Mouse (Mus musculus): ENCODE data around the gene Lztr1. TPM values are rescaled to one million over a fixed set of nuclear protein-coding genes. Genes with fewer than 3 reads are reported as not detected.

The Lztr1 gene
- polyA plus RNA-seq, 1 experiment from 2014 or later, result 129 TPM

GRCm38 (mm10) chr16:17557947-17558480 lies 49.5 kb downstream of the Lztr1 start:
- Histone ChIP-seq H3K36me3 (ENCODE audit: control insufficient read depth, insufficient read depth) (no peaks in the 10 kb centered on the region), H3K4me3 (ENCODE audit: low read depth, low read length) (no peak overlapping the region), H3K9ac (ENCODE audit: low read depth, low read length) (no peak overlapping the region), H3K27ac (ENCODE audit: low read depth, low read length) (no peak overlapping the region), H3K4me1 (replicated peaks; ENCODE audit: control insufficient read depth, insufficient read depth, low read length) (no peaks in the 10 kb centered on the region; the same call in none of the 2 replicates), H3K9me3 (ENCODE audit: control insufficient read depth) (no peaks in the 10 kb centered on the region), H3K27me3 (replicated peaks; ENCODE audit: control insufficient read depth, insufficient read depth, low read length) (no peaks in the 10 kb centered on the region), H3K4me2 (replicated peaks; ENCODE audit: low read depth) (peak overlapping the region; percentile 51)
- peak; percentile 99 for TF ChIP-seq CTCF (IDR thresholded peaks at IDR 0.05; ENCODE audit: low read depth)
- 0 out of 2 replicates have a peak, but pooled peaks have one; percentile 9 for ATAC-seq
- WGBS, result 3% methylated on average over 5 of the region's 5 CpGs

GRCm38 (mm10) chr16:17558811-17559210 lies 50.3 kb downstream of the Lztr1 start:
- ATAC-seq, result no peak; the same call in 1 of the 2 replicates
- peak; percentile 8; the same call in 1 of the 2 replicates for TF ChIP-seq CTCF (IDR thresholded peaks at IDR 0.05; ENCODE audit: low read depth)
- H3K9ac ChIP-seq (ENCODE audit: low read depth, low read length), result peak overlapping the region; percentile 18; the same call in 1 of the 2 replicates
- no peaks in the 10 kb centered on the region; the same call in none of the 2 replicates for H3K4me1 ChIP-seq (replicated peaks; ENCODE audit: control insufficient read depth, insufficient read depth, low read length)
- H3K4me3 ChIP-seq (ENCODE audit: low read depth, low read length), result 0 out of 2 replicates have a peak overlapping the region, but pooled peaks have one; percentile 4
- H3K27me3 ChIP-seq (replicated peaks; ENCODE audit: control insufficient read depth, insufficient read depth, low read length), result no peaks in the 10 kb centered on the region
- H3K4me2 ChIP-seq (replicated peaks; ENCODE audit: low read depth), result peak overlapping the region; percentile 51
- H3K27ac ChIP-seq (ENCODE audit: low read depth, low read length), result no peak overlapping the region
- H3K36me3 ChIP-seq (ENCODE audit: control insufficient read depth, insufficient read depth), result no peaks in the 10 kb centered on the region
- no peaks in the 10 kb centered on the region for H3K9me3 ChIP-seq (ENCODE audit: control insufficient read depth)
- 6% methylated on average over 5 of the region's 5 CpGs for WGBS

- Histone ChIP-seq H3K36me3 (ENCODE audit: control insufficient read depth, insufficient read depth) (no peaks in the 10 kb centered on the region), H3K9me3 (ENCODE audit: control insufficient read depth) (no peaks in the 10 kb centered on the region), H3K27ac (ENCODE audit: low read depth, low read length) (no peak overlapping the region), H3K9ac (ENCODE audit: low read depth, low read length) (0 out of 2 replicates have a peak overlapping the region, but pooled peaks have one; percentile 18), H3K27me3 (replicated peaks; ENCODE audit: control insufficient read depth, insufficient read depth, low read length) (no peaks in the 10 kb centered on the region), H3K4me2 (replicated peaks; ENCODE audit: low read depth) (peak overlapping the region; percentile 51), H3K4me1 (replicated peaks; ENCODE audit: control insufficient read depth, insufficient read depth, low read length) (peaks cover under 1% of the 10 kb centered on the region), H3K4me3 (ENCODE audit: low read depth, low read length) (no peak overlapping the region)
- ATAC-seq, result no peak
- no peak for TF ChIP-seq CTCF (IDR thresholded peaks at IDR 0.05; ENCODE audit: low read depth)
- WGBS, result 75% methylated on average over 9 of the region's 9 CpGs
Measured at GRCm38 (mm10) chr16:17559396-17560027, 51.0 kb downstream of the Lztr1 start.

GRCm38 (mm10) chr16:17561128-17561750 lies 52.8 kb downstream of the Lztr1 start, which contains the start of gene Lrrc74b:
Lrrc74b (minus strand) TSS chr16:17561247.
- H3K4me3 ChIP-seq (ENCODE audit: low read depth, low read length), result peak within 1 kb of the TSS; percentile 26
- H3K27me3 ChIP-seq (replicated peaks; ENCODE audit: control insufficient read depth, insufficient read depth, low read length), result no peaks in the 10 kb centered on the region
- H3K36me3 ChIP-seq (ENCODE audit: control insufficient read depth, insufficient read depth), result no peaks in the 10 kb centered on the region
- peak within 1 kb of the TSS; percentile 59 for H3K4me2 ChIP-seq (replicated peaks; ENCODE audit: low read depth)
- H3K27ac ChIP-seq (ENCODE audit: low read depth, low read length), result peak within 1 kb of the TSS; percentile 57; the same call in 1 of the 2 replicates
- peak within 1 kb of the TSS; percentile 40; the same call in 1 of the 2 replicates for H3K9ac ChIP-seq (ENCODE audit: low read depth, low read length)
- H3K4me1 ChIP-seq (replicated peaks; ENCODE audit: control insufficient read depth, insufficient read depth, low read length), result peaks cover 3% of the 10 kb centered on the region
- WGBS, result 3% methylated on average over 22 of the region's 22 CpGs
- ATAC-seq, result peak; percentile 60
- no peak for TF ChIP-seq CTCF (IDR thresholded peaks at IDR 0.05; ENCODE audit: low read depth)
- H3K9me3 ChIP-seq (ENCODE audit: control insufficient read depth), result no peaks in the 10 kb centered on the region

GRCm38 (mm10) chr16:17561751-17562208 lies 53.3 kb downstream of the Lztr1 start, which contains the start of gene P2rx6:
P2rx6 (plus strand) TSS chr16:17561885.
- H3K4me3 ChIP-seq (ENCODE audit: low read depth, low read length), result peak within 1 kb of the TSS; percentile 26
- H3K27me3 ChIP-seq (replicated peaks; ENCODE audit: control insufficient read depth, insufficient read depth, low read length), result no peaks in the 10 kb centered on the region
- no peak for TF ChIP-seq CTCF (IDR thresholded peaks at IDR 0.05; ENCODE audit: low read depth)
- WGBS, result 11% methylated on average over 10 of the region's 10 CpGs
- H3K4me1 ChIP-seq (replicated peaks; ENCODE audit: control insufficient read depth, insufficient read depth, low read length), result peaks cover 3% of the 10 kb centered on the region
- H3K4me2 ChIP-seq (replicated peaks; ENCODE audit: low read depth), result peak within 1 kb of the TSS; percentile 59
- peak within 1 kb of the TSS; percentile 40; the same call in 1 of the 2 replicates for H3K9ac ChIP-seq (ENCODE audit: low read depth, low read length)
- H3K36me3 ChIP-seq (ENCODE audit: control insufficient read depth, insufficient read depth), result no peaks in the 10 kb centered on the region
- peak within 1 kb of the TSS; percentile 57; the same call in 1 of the 2 replicates for H3K27ac ChIP-seq (ENCODE audit: low read depth, low read length)
- H3K9me3 ChIP-seq (ENCODE audit: control insufficient read depth), result no peaks in the 10 kb centered on the region
- ATAC-seq, result peak; percentile 8

- no peak for TF ChIP-seq CTCF (IDR thresholded peaks at IDR 0.05; ENCODE audit: low read depth)
- no peak for ATAC-seq
- H3K9ac ChIP-seq (ENCODE audit: low read depth, low read length), result no peak overlapping the region
- no peaks in the 10 kb centered on the region for H3K27me3 ChIP-seq (replicated peaks; ENCODE audit: control insufficient read depth, insufficient read depth, low read length)
- no peak overlapping the region for H3K27ac ChIP-seq (ENCODE audit: low read depth, low read length)
- no peak overlapping the region for H3K4me2 ChIP-seq (replicated peaks; ENCODE audit: low read depth)
- no peaks in the 10 kb centered on the region for H3K36me3 ChIP-seq (ENCODE audit: control insufficient read depth, insufficient read depth)
- H3K9me3 ChIP-seq (ENCODE audit: control insufficient read depth), result no peaks in the 10 kb centered on the region
- H3K4me3 ChIP-seq (ENCODE audit: low read depth, low read length), result no peak overlapping the region
- WGBS, result 32% methylated on average over 1 of the region's 1 CpGs
- H3K4me1 ChIP-seq (replicated peaks; ENCODE audit: control insufficient read depth, insufficient read depth, low read length), result peaks cover 3% of the 10 kb centered on the region; the same call in 1 of the 2 replicates
Measured at GRCm38 (mm10) chr16:17563580-17563979, 55.1 kb downstream of the Lztr1 start.

Measured in intestine, postnatal 0 days (tissue).